Mouse (Mus musculus) right cerebral cortex, adult 18-20 months (tissue): ENCODE measurements around the gene Tnn.

ENCODE experiments used
- DNase-seq: peaks from one replicate; pipeline ENCODE4 v3.0.0; 2022; ENCODE audit warnings: mixed read lengths

The Tnn gene

DNA sequence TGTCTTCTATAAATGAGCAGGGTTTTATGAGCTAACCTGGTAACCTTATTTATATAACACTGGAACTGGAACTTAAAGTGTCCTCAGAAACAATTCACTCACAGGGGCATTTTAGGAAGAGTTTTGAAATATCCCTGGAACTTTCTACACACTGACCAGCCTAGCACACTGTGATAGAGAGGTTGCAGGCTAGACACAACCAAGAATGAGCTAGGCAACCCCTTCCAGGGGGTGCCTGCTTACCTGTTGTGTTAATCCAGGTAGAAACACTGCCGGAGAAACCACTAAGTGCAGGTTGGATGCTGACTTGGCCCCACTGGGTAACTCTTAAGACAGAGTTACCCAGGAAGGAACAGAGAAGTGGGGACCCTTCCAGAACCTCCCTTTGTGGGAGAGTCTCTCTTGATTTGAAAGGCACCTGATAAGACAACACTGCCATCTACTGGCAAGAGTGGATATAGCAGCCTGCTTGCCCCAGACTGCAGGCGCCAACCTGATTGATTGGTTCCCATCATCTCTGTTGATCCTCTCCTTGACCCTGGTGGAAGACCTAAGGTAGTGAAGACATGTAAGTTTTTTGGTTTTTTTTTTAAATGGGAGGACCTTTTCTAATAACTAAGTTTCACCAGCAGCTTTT, 72.5 kb downstream of the Tnn start:
- peak; percentile 63 for DNase-seq

DNA sequence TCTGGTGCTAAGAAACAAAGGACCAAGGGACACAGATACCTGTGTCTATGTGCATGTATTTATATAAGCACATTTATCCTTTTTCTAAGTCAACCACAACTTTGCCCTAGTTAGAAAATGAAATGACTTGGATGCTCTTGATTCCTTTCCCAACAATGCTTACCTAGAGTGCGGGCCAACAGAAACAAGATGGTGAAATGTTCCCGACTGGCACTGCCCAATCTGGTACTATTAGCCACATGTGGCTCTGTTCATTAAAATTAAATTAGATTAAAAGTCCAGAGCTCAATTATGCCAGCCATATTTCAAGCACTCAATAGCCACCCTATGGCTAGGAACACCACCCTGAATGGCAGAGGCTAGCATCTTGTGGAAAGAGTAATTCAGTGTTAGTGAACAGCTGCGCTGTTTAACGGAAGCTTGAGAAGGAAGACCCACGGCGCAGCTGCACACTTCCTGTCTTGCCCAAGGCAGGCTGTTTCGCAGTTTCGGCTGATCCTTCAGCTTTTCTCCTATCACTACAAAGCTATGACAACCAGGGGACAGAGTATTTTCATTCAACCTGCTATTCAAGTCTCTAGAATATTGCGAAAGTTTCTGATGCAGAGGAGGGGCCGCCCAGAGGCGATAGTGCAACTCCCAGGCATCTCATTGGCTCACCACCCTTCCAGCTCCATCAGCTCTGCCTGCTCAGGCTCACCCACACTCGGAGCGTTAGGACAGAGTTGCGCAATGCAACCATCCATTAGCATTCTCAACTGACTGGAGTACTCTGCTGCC, 74.3 kb downstream of the Tnn start:
- no peak for DNase-seq

DNA sequence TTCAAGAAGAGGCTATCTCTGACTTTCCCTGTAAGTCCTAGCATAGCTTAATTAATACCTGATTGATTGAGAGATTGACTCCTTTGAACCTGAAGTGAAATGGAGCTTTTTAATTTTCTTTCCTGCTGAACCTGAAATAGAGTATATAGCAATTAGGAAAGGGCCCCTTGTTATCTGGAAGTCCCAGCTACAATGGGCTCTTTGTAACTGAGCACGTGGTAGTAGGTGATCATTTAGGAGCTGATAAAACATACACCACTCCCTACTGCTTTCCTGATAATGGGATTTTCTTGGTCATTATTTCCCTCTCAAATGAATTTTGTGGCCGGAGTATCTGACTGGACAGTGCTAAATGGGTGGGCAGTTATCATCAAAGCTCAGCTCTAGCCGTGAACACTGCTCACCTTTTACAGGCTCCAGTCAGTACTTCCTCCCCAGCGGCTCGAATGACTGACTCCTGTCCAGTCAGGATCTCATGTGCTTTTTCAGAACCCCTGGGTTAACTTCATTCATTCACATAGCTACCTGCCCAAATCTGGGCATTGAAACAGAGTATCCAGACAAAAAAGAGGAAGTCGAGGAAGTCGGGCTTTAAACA, 88.7 kb downstream of the Tnn start:
- DNase-seq = no peak

DNA sequence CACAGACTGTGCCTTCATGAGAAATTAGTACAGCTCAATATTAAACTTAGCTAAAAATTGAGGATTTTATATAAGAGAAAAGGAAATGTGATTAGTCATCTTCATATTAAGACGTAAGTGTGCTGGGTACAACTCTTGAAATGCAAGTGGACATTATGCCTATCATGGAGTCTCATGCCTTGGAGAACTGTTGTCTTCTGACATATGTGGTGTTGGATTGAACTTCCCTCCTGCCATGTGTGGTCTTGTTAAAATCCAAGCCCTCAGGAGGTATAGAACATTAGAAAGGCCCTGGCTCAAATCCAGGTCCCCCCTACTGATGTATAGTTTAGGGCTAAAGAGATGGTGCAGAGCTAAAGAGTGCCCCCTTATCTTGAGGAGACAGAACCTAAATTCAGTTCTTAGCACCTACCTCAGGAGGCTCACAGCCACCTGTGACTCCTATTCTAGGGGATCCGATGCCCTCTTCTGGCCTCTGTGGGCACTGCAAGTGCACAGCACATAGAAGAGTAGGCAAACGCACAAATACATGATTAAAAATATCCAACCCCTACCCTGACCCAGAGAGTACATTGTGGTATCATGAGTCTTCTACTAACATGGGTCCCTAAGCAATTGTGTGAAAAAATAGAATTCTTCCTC, 91.5 kb downstream of the Tnn start:
- no peak for DNase-seq

DNA sequence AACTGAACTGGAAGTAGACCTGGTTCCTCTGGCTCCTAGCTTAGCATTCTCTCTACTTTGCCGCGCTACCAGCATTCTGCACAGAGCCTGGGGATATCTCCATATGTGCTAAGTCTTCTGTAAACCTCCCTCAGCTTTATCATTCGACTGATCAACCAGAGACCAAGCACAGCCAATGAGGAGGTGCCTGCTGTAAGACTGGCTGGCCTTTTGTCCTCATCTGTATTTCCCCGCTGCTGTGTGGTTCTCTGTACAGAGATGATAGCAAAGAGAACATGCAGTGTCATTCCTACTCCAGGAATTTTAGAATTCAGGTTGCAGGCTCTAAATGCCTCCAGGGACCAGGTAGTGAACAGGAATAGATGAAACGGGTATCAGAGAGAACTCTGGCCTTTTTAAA, 92.1 kb downstream of the Tnn start:
- no peak for DNase-seq

DNA sequence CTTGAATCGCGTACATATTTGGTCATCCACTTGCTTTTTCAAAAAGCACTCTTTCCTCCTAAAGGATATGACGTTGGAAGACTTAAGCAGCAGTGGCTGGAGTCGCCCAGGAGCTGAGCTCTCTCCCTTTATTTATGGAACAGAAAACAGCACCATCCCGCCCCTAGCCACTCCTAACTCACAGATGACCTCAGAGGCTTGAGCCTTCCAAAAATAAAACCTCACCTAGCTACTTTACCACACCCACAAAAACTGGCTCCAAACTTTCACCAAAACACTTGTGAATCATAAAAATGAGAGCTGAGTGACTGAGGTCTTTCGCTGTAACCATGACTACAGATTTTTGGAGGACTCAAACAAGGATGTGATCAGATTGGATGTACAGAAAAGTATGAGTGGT, 92.8 kb downstream of the Tnn start:
- DNase-seq = no peak

DNA sequence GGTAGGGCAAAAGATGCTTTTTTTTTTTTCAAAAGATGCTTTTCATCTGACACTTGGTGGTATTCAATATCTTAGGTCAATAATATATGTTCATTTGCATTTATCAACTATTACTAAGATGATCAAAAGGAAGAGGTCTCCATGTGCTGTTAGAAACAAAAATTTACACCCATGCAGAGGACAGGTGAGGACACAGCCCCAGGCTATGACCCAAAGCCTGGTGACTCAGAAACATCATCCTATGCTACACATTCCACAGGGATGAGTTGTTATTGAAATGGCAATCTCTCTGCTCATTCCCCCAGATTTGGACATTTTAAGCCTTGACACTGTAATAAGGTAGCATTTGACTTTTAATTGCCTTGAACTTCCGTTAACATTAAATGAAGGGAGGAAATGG, 93.5 kb downstream of the Tnn start:
- DNase-seq = no peak

DNA sequence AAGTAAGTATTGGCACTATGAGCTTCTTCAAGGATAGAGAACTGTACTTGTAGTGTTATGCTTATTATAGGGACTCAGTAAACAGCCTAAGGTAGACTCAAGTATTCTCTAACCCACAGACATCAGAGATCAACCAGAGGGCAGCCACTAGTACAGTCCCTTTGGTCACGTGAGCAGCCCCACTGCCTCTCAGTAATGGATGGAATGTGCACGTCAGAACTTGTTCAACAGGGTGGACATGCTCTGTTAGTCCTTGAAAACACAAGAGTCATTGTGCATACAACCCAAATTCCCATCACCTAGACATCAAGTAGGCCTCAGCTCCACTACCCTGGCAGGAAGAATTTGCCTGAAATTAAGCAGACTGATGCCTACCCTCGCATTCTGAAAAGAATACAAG, 95.7 kb downstream of the Tnn start:
- no peak for DNase-seq

DNA sequence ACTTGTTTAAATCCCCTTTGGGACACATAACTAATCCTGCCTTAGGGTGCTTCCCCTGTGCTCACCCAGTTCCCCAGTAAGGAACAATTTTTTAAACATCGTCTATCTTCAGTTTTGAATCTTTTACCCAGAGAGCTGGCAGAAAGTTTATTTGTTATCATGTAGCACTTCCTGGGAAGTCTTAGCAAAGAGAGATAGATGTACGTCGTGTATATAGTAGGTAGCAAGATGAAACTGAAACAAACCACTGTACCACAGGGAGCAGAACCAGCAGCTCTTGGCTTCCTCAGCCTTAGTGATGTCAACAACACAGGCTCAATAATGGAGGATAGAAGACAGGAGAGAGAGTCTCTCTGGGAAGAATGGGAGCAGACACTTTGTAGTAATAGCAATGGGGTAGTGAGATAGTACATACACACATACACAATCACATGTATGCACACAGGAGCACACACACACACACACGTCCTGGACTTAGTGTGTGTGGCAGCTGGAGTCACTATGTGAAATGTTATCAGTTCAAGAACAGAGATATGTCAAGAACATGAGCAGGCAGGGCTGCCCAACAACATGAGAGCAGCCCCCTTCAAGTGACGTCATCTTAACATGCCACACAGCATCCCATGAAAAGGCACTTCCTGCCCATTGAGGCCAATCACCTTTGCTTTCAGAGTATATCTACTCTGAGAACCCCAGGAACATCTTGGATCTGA, 98.9 kb downstream of the Tnn start:
- no peak for DNase-seq

DNA sequence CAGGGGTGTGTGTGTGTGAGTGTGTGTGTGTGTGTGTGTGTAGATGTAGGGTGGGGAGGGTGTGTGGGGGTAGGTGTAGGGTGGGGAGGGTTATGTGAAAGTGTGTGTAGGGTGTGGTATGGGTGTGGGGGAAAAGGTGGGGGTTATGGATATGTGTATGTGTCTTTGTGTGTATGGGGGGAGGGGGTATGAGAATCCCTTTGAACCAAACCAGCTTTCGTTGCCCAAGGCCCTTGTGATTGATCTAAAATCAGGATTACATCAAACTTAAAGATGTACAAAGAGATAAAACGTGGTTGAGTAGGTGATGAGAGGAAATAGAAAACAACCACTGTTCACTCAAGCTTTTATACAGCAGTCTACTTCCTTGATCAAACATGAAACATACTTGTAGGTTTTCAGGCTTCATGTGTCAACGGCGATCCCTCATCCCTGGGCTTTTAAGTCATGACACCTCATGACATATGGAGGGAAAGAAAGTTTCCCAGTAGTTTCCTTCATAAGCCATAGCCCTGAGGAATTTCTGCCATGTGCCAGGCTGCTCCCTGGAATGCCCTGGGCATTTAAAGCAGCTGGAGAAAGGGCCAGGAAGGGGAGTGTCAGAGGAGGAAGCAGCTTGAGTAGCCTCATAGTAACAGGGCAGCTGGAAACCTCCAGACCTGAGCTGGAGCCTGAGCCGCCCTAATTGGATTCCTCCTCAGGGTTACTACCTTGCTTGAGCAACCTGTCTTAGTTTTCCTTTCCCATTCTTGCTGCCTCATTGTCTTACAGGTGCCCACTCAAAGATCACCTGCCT, 99.7 kb downstream of the Tnn start:
- no peak for DNase-seq

DNA sequence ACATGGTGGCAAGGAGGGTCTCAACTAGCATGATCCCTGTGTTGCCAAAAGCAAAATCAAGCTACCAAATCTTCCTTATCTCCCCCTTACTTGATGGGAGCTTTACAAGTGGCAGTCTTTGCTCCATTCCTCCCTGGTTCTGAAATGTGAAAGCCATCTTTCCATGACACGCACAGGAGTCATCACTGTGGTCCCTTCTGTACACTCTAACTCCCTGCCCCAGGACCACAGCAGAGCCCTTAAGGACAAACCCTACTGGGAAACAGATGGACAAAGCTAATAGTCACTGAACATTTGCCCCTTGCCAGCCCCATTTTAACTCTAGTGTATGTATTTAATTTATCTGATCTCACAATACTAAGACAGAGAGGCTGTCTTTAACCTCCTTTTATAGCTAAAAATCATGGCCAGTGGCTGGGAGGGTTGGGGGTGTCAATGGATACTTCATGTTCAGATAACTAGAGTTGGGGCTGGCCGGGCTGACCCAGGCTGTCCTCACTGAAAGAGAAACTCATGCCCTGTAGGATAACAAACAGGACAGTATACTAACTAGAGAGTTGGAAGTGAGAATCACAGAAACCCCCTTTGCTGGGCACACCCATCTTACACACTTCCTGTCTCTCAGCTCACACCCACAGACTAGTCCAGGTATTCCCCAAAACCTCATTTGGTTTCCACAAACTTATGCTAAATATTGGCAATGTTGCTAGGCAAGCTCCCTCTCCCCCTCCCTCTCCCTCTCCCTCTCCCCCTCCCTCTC, 100.6 kb downstream of the Tnn start:
- no peak for DNase-seq

DNA sequence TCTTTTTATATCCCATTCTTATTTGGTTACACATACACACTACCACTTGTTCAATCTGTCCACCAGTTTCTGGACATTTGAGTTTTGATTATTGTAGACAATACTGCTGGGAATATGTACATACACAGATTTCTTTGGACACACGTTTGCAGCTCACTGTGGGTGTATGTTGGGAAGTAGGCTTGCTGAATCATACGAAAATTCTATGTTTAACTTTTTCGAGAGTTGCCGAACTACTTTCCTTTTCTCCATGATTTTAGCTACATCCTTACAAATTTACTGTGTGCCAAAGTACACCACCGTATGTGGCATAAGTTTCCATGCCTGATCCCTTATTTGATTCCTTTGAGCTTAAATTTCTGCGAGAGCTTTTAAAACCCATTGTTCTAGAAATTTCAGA, 102.5 kb downstream of the Tnn start:
- peak; percentile 27 for DNase-seq

DNA sequence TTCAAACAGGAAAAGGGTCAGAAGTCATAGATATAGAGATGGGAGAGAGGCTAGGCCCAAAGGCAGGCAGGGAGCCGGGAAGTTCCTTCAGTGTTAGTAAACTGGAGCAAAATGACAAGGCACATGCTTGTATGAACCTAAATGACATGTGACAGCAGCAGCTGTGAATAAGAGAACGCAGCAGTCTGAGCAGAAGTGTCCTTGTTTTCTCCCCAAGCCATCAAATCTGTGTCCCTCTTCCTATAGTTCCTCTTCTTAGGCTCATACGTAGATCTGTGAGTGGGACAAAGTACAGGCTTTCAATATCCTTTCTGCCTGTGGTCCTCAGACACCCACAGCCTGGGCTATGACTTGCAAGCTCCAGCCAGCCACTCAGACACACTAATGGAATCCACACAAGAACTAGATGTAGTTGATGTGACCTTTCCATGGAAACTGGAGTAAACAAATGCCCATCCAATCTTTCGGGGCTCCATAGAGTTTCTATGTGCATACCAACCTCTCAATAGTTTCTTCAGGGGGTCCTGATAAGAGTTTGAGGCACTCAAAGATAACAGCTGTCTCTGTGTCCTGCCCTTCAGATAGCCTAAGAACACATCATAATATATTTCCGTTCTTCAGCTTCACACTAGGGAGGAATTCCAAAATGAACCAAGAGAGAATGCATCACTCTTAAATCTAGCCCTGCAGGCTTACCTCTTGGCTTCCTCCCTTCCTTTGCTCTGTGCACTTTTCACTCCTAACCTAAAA, 104.1 kb downstream of the Tnn start:
- no peak for DNase-seq

DNA sequence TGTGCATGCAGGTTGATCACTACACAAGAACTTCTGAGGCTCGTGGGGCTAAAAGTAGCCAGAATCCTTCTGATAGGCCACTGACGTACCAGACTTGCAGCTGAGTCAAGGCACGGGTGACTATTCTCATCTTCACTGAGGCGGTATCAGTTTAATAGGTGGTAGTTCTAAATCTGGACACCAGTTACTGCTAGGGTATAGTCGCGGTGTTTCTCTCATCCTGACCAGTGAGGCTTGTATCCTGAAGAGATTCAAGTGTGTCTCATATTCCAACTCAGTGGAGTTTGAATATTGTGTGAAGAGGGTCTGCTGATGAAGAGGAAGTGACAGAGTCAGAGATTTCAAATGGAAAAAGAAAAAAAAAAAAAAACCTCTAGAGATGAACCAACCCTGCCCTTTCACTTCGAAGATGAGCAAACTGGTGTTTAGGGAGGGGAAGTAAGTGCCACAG, 105.9 kb downstream of the Tnn start:
- DNase-seq = no peak

DNA sequence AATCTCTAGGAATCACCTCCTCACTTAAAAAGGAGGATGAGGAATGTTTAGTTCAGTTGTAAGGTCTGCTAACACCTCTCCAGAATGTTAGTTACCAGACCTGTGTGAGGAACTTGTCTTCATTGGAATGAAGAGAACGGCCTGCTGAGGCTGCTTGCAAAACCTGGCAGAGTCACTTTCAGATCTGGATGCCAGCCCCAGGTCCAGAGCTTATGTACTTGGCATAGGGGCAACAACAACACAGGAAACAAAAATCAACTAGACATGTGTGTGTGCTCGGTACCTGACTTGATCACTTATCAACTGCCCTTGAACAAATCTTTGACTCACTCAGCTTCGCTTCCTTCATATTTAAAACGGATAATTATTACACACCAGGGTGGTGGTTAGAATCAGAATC, 106.6 kb downstream of the Tnn start:
- DNase-seq = no peak

DNA sequence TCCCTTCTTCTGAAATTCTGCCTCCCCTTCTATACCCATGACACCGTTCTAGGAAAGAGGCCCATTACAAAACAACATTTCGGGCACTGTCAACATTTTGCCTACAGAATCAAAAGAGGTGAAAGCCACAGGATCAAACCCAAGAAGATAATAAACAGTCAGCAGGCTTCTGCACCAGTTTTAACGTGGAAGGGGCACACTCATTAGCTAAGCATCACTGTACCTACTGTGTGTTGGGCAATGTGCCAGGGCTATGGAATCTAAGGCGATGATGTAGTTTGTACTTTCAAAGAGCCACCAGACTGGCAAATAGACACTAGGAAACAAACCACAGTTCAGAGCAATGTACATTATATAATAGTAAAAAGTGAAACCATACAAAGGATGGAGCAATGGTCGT, 107.4 kb downstream of the Tnn start:
- DNase-seq = no peak

DNA sequence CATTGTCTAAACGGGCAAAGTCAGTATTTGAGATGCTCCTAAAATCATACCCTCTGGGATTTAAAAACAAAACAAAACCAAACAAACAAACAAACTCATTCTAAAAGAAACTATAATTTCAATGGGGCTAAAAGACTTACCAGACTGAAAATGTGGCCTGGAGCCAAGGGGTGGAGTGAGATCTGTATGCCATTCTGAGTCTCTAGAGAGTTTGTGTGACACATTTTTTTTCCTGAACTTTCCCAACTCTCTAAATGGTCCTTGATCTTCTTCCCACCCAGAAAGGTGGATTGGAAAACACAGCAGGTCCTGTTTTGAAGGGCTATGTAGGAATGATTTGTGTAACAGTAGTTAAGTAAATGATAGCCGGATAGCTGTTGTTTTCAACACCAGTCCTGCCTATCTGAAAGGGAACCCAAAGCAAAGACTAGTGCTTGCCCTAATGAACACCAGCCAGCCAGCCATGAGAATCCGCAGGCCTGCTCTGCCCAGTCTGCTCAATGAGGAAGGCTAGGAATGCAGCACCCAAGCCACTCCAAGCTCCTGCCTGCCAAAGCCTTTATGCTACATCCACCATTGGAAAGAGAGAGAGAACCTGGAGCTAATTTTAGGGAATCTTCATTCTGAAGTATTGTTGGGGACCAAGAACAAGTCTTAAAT, 108.2 kb downstream of the Tnn start:
- no peak for DNase-seq

DNA sequence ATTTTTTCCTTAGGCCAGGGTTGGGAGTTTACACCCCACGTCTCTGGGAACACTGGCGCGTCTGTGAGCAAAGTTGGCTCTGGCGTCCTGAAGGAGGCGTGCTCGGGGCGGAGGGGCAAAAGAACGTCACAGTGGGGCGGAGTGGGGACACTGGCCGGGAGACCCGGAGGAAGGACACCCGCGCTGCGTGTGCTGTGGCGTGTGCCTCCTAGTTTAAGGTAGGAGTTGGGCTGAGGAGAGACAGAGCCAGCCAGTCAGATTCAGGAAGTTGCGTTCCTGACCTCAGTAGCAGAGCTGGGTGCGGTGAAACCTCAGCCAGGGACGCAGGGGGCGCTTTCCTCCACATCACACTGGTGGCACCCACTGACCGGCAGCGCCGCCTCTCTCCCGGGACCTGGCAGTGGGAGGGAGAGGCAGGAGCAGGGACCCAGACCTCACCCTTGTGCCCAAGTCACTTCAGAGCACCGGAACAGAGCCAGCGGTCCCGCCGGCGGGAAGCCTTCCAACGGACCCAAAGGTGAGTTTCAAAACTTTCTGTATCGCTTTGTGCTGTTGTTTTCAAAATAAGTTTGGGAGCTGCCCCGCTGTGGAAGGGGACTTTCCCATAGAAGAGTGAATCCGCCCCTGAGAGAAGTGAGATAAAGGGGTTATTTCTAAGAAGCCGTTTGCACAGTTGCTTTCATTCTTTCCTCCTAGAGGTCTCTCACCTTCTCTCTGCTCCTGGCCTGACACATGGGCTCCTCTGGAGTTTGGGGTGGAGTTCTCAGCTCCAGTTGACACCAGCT, 109.0 kb downstream of the Tnn start, which contains the start of gene 4930523C07Rik:
Gene 4930523C07Rik (plus strand): TSS at position 146 of the 785 bp plus-strand sequence.
- peak; percentile 14 for DNase-seq
